ENCODE assay signal across 24 mouse cellular contexts in genomic region chr1:135889461-135890185, GRCm38 (mm10). TPM values are rescaled to one million over a fixed set of nuclear protein-coding genes. Genes with fewer than 3 reads are reported as not detected.
"Had no signal": no experiment of that assay in that cellular context is flagged by ENCODE, and none has a peak within 500 bp of the region (broad histone marks: within the 10 kb centered on the region; RNA-seq: fewer than 3 reads in every experiment).

No protein-coding gene starts in this region.

- H3K4me3 ChIP-seq: kidney, embryonic 15.5 days; limb, embryonic 10.5 days; limb, embryonic 13.5 days; liver, embryonic 12.5 days; liver, embryonic 15.5 days; lung, embryonic 15.5 days; megakaryocyte, embryonic 14.5 days; midbrain, embryonic 10.5 days; midbrain, embryonic 13.5 days; neural tube, embryonic 12.5 days; neural tube, embryonic 15.5 days had no signal

- H3K9ac ChIP-seq: kidney, embryonic 15.5 days; limb, embryonic 13.5 days; liver, embryonic 12.5 days; liver, embryonic 15.5 days; lung, embryonic 15.5 days; midbrain, embryonic 13.5 days; neural tube, embryonic 12.5 days; neural tube, embryonic 15.5 days had no signal

- H3K36me3 ChIP-seq: kidney, embryonic 15.5 days; limb, embryonic 10.5 days; limb, embryonic 13.5 days; liver, embryonic 12.5 days; liver, embryonic 15.5 days; lung, embryonic 15.5 days; midbrain, embryonic 10.5 days; midbrain, embryonic 13.5 days; neural tube, embryonic 12.5 days; neural tube, embryonic 15.5 days had no signal

- H3K9me3 ChIP-seq: kidney, embryonic 15.5 days; limb, embryonic 10.5 days; limb, embryonic 13.5 days; liver, embryonic 12.5 days; liver, embryonic 15.5 days; lung, embryonic 15.5 days; megakaryocyte, embryonic 14.5 days; midbrain, embryonic 10.5 days; midbrain, embryonic 13.5 days; neural tube, embryonic 12.5 days; neural tube, embryonic 15.5 days had no signal

- ATAC-seq: liver, embryonic 12.5 days; midbrain, embryonic 13.5 days had no signal

- H3K4me2 ChIP-seq: kidney, embryonic 15.5 days; limb, embryonic 13.5 days; liver, embryonic 12.5 days; liver, embryonic 15.5 days; lung, embryonic 15.5 days; midbrain, embryonic 13.5 days; neural tube, embryonic 12.5 days; neural tube, embryonic 15.5 days had no signal

- DNase-seq: kidney, adult 11 months; kidney, adult 8-10 months; kidney, postnatal 10 days; kidney, postnatal 36 days; layer of hippocampus, postnatal 36 days; liver; lung, adult 18-20 months; lung, postnatal 10 days; lung, postnatal 36 days; thymus, adult 2 months; thymus, postnatal 25 days had no signal

- H3K27me3 ChIP-seq: limb, embryonic 13.5 days; lung, embryonic 15.5 days; midbrain, embryonic 13.5 days; neural tube, embryonic 12.5 days; neural tube, embryonic 15.5 days had no signal

- H3K4me1 ChIP-seq: kidney, embryonic 15.5 days; limb, embryonic 13.5 days; liver, embryonic 12.5 days; liver, embryonic 15.5 days; midbrain, embryonic 10.5 days; midbrain, embryonic 13.5 days; neural tube, embryonic 12.5 days had no signal

- H3K27ac ChIP-seq: kidney, embryonic 15.5 days; limb, embryonic 10.5 days; limb, embryonic 13.5 days; liver, embryonic 12.5 days; liver, embryonic 15.5 days; lung, embryonic 15.5 days; midbrain, embryonic 10.5 days; midbrain, embryonic 13.5 days; neural tube, embryonic 12.5 days; neural tube, embryonic 15.5 days had no signal

RNA-seq across cellular contexts. Expression of gene Pkp1, which starts 29.4 kb away (rescaled TPM):
- total RNA-seq: layer of hippocampus, adult 8-10 months; layer of hippocampus, postnatal 36 days had no signal
- polyA plus RNA-seq: liver, embryonic 12.5 days; liver, embryonic 15.5 days; midbrain, embryonic 10.5 days; midbrain, embryonic 13.5 days; spleen, adult 2 months had no signal
